Mouse (Mus musculus) olfactory bulb, adult 2 months (tissue): ENCODE results near the gene Ints14.

Experiments
- CTCF ChIP-seq: fragments of 200-500 bp; IDR thresholded peaks from 2 replicates; pipeline ENCODE4 v1.5.1; 2012; ENCODE audit warnings: low read depth, mild to moderate bottlenecking, low read length, moderate library complexity; ENCODE audit not compliant: insufficient read depth
- POLR2A ChIP-seq: fragments of 200-500 bp; IDR thresholded peaks from 2 replicates; pipeline ENCODE4 v1.6.1; 2012; ENCODE audit warnings: mild to moderate bottlenecking, low read depth, low read length, moderate library complexity; ENCODE audit not compliant: insufficient read depth

GRCm38 (mm10) chr9:65023447-65023846 lies 62.7 kb downstream of the Ints14 start:
- TF ChIP-seq CTCF, result no peak
- no peak for TF ChIP-seq POLR2A
